Mouse (Mus musculus) Patski (cell line): ENCODE results near the gene Nr1d1. TPM values are rescaled to one million over a fixed set of nuclear protein-coding genes. Genes with fewer than 3 reads are reported as not detected.

Experiments
- ATAC-seq: fragments of 100-300 bp; one replicate; pipeline ENCODE4 v1.8.0; 2021
- CTCF ChIA-PET: fragments of 350-600 bp; sonication (Branson Sonifier 250); formaldehyde crosslinking; loops from one replicate; lab custom pipeline; 2022; ENCODE audit warnings: inconsistent platforms; lab: Charles Lee
- POLR2A ChIA-PET: fragments of 350-600 bp; sonication (Branson Sonifier 250); formaldehyde crosslinking; loops from one replicate; lab custom pipeline; 2022; ENCODE audit warnings: antibody characterized with exemption, inconsistent platforms; lab: Charles Lee
- DNase-seq: peaks from one replicate; pipeline ENCODE4 v3.0.0-alpha.2; 2011; ENCODE audit warnings: low read depth, low spot score
- H3K27me3 ChIP-seq: fragments of 371-371 bp; one replicate; pipeline ENCODE4 v1.5.1; 2021
- CTCF ChIP-seq: fragments of 100-300 bp; IDR thresholded peaks from one replicate; pipeline ENCODE4 v1.5.1; 2021
- in situ Hi-C: fragments of 300-500 bp; cut with MboI; formaldehyde crosslinking; loops from 3 replicates; pipeline ENCODE4 v1.11.1; 2018; ENCODE audit warnings: low pct_unique_long_range_greater_than_20kb, mixed read lengths
- polyA plus RNA-seq: library from polyadenylated mRNA; unstranded; gene quantifications from one replicate; pipeline ENCODE4 v1.2.3, GENCODE M21; 2021

Gene Nr1d1
- polyA plus RNA-seq, 1 experiment from 2014 or later: 37.2 TPM

DNA sequence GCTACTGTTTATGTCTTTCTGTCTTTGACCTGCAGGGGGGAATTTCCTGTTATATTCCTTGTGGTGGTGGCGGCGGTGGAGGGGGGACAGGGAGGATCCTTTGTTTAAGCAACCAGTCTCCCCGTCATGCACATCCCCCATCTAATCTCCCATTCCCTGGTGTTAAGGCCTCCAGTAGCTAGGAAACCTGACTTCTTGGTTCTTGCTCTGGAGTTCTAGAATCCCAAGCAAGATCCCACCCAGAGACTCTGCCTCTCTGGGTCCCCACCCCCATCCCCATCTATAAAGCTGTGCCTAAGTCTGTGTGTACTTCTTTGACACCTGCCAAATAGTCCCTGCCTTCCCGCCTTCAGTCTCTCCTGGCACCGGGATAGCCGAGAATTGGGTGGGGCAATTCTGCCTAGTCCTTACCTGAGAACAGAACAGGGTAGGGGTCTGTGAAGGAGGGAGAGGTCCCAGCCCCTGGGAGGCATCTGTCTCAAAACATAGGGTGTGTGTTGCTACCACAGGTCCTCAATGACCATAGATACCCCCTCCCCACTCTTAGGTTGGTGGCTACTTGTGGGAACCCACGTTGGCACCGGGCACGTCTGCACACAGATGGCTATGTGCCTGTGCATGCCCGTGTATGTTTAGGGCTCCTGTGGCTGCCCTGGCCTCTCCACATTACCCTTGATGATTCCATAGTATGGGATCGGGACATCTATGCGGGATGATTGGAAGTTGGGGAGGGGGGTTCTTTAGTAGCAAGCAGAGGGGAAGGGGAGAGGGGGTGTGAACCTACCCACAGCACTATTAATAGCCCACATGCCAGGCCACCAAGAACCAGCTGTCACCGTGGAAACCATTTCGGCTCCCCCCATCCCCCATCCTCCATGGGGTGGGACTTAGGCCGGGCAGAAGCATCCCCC, 26.4 kb downstream of the Nr1d1 start:
- CTCF ChIA-PET: no interaction called here
- in situ Hi-C loops: no loop called here
- DNase-seq (no peak), ATAC-seq (no peak)
- no peaks in the 10 kb centered on the region for H3K27me3 ChIP-seq
- POLR2A ChIA-PET: no interaction called here
- no peak for TF ChIP-seq CTCF

DNA sequence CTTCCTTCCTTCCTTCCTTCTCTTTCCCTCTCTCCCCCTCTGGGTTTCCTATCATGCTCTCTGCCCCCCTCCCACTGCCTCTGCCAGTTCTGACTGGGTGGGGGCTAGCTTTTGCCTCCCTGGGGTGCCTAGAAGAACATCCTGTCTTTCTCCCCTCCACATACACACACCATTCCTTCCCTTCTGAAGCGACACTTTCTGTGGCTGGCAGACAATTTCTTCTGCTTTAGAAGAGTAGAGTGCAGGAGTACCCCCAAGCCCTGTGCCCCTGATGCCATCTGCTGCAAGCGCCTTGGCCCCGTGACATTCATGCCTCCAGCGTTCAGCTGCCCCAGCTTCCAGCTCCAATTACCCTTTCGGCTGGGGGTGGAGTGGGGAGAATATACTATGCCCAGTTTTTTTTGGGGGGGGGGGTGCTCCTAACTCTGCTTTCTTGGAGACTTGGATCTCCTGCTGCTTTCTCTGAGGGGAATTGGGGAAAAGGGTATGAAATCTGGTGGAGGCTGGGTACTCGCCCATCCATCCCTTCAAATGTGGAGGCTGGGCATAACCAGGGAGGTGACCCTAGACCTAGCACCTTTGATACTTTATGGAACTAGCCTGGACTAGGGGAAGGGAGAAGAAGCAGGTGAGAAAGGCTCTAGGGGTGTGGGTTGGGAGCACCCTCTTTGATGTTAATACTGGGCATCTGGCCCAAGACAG, 27.2 kb downstream of the Nr1d1 start:
- no peak for ATAC-seq
- no peak for TF ChIP-seq CTCF
- POLR2A ChIA-PET: no interaction called here
- in situ Hi-C loops: no loop called here
- CTCF ChIA-PET: interaction anchor here (1.1 kb wide), 1 partner anchor 37 kb away, joined by 4 read pairs; no protein-coding TSS in a partner anchor
- no peak for DNase-seq
- H3K27me3 ChIP-seq: no peaks in the 10 kb centered on the region

DNA sequence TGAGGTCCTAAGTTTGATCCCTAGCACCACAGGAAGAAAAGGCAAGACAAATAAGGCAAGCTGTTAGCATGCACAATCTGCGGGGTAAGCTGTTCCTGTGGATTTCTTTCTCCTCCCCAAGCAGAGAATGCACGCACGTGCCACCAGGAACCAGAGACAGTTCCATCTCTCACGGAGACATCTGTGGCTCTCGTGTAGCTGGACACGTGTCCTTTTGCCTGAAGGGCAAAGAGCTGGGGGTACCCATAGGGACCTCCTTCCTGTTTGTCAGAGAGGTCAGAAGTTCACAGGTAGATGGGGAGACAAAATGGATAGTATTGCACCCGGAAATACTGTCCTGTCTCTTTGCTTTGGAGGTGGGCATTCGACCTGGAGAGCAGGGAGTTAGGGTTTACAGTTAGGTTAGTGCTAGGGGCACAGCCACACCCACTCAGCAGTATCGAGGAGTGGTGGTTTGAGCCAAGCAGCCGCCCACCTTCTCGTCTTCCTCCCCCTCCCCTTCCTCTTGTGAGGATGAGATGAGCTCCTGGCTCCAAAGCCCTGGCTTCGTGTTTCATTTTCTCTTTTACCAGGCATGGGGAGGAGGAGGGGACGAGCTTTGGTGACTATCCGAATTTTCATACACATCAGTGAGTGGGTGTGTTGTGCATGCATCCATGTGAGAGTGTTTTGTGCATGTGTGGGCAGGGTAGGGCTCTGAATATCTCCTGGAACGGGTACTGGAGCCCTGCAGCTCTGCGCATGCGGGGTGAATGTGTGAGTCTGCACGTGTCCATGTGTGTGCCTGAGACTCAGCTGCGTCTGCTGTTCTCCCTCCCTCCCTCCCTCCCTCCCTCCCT, 28.1 kb downstream of the Nr1d1 start:
- ATAC-seq: no peak
- no peak for TF ChIP-seq CTCF
- CTCF ChIA-PET: interaction anchor here (1.1 kb wide), 1 partner anchor 36 kb away, joined by 4 read pairs; no protein-coding TSS in a partner anchor
- no peak for DNase-seq
- POLR2A ChIA-PET: interaction anchor here (0.5 kb wide), 1 partner anchor 11 kb away, joined by 4 read pairs; no protein-coding TSS in a partner anchor
- no peaks in the 10 kb centered on the region for H3K27me3 ChIP-seq
- in situ Hi-C loops: no loop called here

DNA sequence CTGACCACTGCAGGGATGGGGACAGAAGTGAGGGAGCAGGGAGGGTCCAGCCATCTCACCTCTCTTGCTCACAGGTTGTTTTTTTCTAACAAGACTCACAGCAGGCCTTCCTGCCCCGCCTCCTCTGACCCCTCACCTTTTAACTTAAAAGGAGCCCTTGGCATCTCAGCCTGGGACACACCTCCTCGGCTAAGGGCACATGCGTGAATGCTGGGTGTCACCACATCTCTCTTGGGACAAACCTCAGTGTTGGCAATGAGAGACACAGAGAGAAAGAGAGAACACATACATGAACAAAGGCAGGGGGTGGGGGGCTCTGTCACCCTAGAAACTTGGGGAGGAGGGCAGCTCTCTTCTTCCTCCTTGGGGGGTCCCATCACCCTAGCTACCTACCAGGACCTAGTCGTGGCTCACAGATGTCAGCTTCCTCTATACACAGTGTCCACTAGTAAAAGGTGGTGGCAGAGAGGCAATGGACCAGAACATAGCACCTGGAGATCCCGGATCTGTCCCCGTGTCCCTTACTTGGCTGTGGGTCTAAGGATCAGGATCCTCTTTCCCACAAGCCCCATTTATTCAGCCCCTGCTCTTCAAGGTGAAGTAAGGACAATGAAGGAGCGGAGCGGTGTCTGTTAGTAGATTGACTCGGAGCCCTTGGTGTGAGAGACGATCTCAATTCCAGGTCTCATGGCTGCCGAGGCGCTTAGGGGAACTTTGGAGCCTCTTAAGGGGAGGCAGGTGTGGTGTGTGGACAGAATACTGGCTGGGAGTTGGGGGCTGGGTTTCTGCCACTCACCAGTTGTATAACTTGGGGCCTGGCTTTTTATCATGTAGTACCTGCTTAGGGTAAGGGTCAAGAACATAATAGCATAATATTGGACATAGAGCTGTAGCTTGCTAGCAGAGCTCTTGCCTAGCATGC, 28.9 kb downstream of the Nr1d1 start:
- ATAC-seq: no peak
- POLR2A ChIA-PET: interaction anchor here (0.5 kb wide), 1 partner anchor 12 kb away, joined by 4 read pairs; no protein-coding TSS in a partner anchor
- CTCF ChIA-PET: interaction anchor here (1.1 to 5.7 kb wide), 3 partner anchors 26 to 40 kb away, joined by 4 to 40 read pairs (median 8); no protein-coding TSS in a partner anchor
- no peak for DNase-seq
- H3K27me3 ChIP-seq: no peaks in the 10 kb centered on the region
- in situ Hi-C loops: no loop called here
- no peak for TF ChIP-seq CTCF

DNA sequence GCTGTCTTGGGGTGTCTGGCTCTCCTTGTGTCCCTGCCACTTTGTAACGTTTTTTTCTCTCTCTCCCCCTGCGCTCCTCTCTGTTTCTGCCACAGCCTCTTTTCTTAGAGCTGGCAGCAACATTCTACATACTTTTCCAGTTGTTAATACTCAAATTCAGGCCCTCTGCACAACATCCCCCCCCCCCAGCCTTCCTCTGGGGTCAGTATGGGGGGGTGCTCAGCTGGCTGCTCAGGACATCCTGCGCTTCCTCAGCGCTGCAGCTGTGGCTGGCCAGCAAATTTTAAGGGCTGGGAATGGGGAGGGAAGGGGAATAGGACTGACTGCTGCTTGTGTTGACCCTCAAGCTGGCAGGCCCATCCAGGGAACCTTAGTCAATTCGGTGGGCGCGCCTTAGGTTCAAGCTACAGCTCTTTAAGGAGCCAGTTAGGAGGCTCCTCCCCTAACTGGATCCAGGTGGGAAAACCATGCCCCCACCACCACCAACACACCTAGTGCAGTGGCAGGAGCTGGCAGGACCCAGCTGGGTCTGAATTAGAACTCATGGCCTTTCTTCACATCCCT, 30.6 kb downstream of the Nr1d1 start:
- in situ Hi-C loops: no loop called here
- TF ChIP-seq CTCF: no peak
- CTCF ChIA-PET: interaction anchor here (1.3 to 5.7 kb wide), 4 partner anchors 10 to 42 kb away, joined by 3 to 40 read pairs (median 12); no protein-coding TSS in a partner anchor
- POLR2A ChIA-PET: interaction anchor here (0.6 to 0.8 kb wide), 2 partner anchors 27 to 41 kb away, joined by 3 to 12 read pairs; no protein-coding TSS in a partner anchor
- no peaks in the 10 kb centered on the region for H3K27me3 ChIP-seq
- ATAC-seq: no peak
- no peak for DNase-seq

DNA sequence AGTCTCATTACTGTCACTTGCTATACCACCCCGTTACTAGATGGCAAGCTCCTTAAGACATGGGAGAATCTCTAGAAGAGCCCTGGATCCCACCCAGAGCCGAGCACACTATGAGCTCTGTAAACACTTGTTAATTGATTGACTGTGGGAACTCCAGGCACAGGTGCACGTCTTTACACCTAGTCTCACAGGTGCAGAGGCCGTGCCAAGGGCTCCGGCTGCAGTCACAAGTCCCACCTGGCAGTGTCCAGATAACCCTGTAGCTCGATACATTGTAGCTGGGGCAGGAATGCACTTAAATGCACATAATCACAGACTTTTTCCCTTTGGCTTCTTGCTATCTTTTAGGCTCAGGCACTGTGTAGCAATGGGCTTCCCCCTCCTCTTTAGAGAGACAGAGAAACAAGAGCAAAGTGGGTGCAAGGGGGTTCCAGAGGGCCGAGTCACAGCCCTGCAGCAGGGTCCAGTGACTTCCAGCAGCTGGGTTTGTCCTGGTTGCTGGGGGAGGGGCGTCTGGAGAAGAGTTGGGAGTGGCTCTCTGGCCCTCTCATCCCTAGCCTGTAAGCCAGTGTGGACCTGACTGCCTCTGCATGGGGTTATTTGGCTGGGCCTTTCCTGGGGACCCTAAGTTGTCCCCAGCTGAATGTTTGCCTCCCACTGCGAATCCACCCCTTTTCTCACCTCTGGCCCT, 31.3 kb downstream of the Nr1d1 start:
- CTCF ChIA-PET: interaction anchor here (1.1 to 5.7 kb wide), 5 partner anchors 11 to 43 kb away, joined by 3 to 40 read pairs (median 8); partner anchors contain the start of gene Csf3
- no peak for DNase-seq
- no peak for ATAC-seq
- POLR2A ChIA-PET: interaction anchor here (0.8 to 2.8 kb wide), 2 partner anchors 8 to 42 kb away, joined by 3 to 12 read pairs; no protein-coding TSS in a partner anchor
- in situ Hi-C loops: no loop called here
- H3K27me3 ChIP-seq: no peaks in the 10 kb centered on the region
- TF ChIP-seq CTCF: no peak

DNA sequence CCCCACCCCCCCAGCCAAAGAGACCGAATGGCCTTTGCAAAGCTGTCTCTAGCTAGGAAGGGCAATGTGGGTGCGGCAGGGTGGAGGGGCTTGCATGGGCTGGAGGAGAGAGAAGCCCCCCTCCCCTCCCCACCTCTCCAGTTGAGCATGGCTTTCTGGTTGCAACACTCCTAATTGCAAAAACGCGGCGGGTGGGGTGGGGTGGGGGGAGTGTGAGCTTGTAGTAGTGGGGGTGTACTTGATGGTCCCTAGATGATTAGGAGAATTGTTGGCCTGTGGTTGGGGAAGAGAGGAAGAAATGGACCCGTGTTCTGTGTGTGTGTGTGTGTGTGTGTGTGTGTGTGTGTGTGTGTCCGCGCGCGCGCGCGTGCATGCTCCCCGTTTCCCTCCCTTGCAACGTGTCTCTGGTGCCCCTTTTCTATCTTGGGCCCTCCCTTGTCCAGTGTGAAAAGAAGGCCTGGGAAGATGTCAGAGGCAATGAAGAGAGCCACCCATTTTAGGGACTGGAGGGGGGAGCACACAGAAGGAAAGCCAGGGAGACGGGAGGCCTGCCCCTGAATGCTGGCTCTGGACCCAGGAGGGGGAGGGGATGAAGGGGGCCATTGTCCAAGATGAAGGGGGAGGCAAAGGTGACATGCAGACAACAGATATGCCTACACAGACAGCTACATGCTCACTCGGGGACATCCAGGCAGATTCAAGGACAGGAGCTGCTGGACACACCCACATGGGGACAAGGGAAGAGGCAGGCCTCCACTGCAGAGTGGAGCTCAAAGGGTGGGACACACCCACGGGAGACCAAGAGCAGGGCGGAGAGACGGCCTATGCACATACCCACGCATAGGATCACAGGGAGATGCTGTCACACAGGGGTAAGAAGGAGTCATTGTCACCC, 32.5 kb downstream of the Nr1d1 start:
- DNase-seq: no peak
- in situ Hi-C loops: no loop called here
- CTCF ChIA-PET: interaction anchor here (0.8 to 5.7 kb wide), 7 partner anchors 8 to 46 kb away, joined by 3 to 40 read pairs (median 8); partner anchors contain the start of gene Csf3

More for the DNA sequence above, 32.5 kb downstream of the Nr1d1 start:
- H3K27me3 ChIP-seq: no peaks in the 10 kb centered on the region
- no peak for ATAC-seq
- no peak for TF ChIP-seq CTCF
- POLR2A ChIA-PET: interaction anchor here (0.6 to 2.8 kb wide), 11 partner anchors 9 to 67 kb away, joined by 3 to 23 read pairs (median 4); partner anchors contain the start of genes Med24 and Msl1
